Mouse (Mus musculus): Measurements from ENCODE around the gene Erc2.

DNA sequence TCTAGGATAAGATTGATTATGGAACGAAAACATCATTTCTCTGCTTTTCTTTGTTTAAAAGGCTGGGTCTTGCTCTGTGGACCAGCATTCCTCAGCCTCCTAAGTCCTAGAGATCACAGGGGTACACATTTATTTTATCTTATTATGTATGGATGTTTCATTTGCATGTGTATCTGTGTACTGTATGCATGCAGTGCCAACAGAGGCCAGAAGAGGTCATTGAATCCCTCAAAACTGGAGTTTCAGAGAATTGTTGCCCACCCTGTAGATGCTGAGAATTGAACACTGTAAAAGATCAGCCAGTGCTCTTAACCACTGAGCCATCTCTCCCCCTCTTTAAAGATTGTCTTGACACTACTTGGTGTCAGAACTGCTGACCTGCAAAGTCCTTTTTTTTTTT lies 251.4 kb downstream of the Erc2 start:
- TF ChIP-seq CTCF (IDR thresholded peaks at IDR 0.05; ENCODE audit: extremely low read depth, insufficient read length, insufficient replicate concordance, low read depth, low read length) (no peak), POLR2A (IDR thresholded peaks at IDR 0.05; ENCODE audit: low read depth, low read length) (no peak)
